Mouse (Mus musculus) intestine, postnatal 0 days (tissue): ENCODE measurements around the gene Nup188. TPM values are rescaled to one million over a fixed set of nuclear protein-coding genes. Genes with fewer than 3 reads are reported as not detected.

ENCODE experiments used
- ATAC-seq: fragments of 200-750 bp; cut with Nextera tagmentation; 2 replicates; pipeline ENCODE4 v1.8.0; 2017; ENCODE audit warnings: mild to moderate bottlenecking, moderate TSS enrichment, moderate library complexity
- H3K27ac ChIP-seq: fragments of 300-500 bp; sonication (generic); 2 replicates; pipeline ENCODE4 v1.5.1; 2014; ENCODE audit warnings: mild to moderate bottlenecking, low read depth, low read length, moderate library complexity
- H3K27me3 ChIP-seq: fragments of 300-500 bp; sonication (generic); replicated peaks from 2 replicates; pipeline ENCODE4 v1.6.1; 2014; ENCODE audit warnings: low read length, mixed read lengths; ENCODE audit not compliant: control insufficient read depth, insufficient read depth
- H3K36me3 ChIP-seq: fragments of 300-500 bp; sonication (generic); 2 replicates; pipeline ENCODE4 v1.6.1; 2014; ENCODE audit warnings: mild to moderate bottlenecking, moderate library complexity; ENCODE audit not compliant: control insufficient read depth, insufficient read depth
- H3K4me1 ChIP-seq: fragments of 300-500 bp; sonication (generic); replicated peaks from 2 replicates; pipeline ENCODE4 v1.6.1; 2014; ENCODE audit warnings: antibody characterized with exemption, low read length, mixed read lengths; ENCODE audit not compliant: control insufficient read depth, insufficient read depth
- H3K4me2 ChIP-seq: fragments of 300-500 bp; sonication (generic); replicated peaks from 2 replicates; pipeline ENCODE4 v1.6.1; 2014; ENCODE audit warnings: low read depth, mild to moderate bottlenecking, moderate library complexity
- H3K4me3 ChIP-seq: fragments of 300-500 bp; sonication (generic); 2 replicates; pipeline ENCODE4 v1.5.1; 2014; ENCODE audit warnings: low read depth, low read length
- H3K9ac ChIP-seq: fragments of 300-500 bp; sonication (generic); 2 replicates; pipeline ENCODE4 v1.6.1; 2014; ENCODE audit warnings: mild to moderate bottlenecking, low read depth, low read length
- H3K9me3 ChIP-seq: fragments of 300-500 bp; sonication (generic); 2 replicates; pipeline ENCODE4 v1.6.1; 2016; ENCODE audit warnings: mixed run types; ENCODE audit not compliant: control insufficient read depth
- CTCF ChIP-seq: sonication (generic); IDR thresholded peaks from 2 replicates; pipeline ENCODE4 v1.5.1; 2016; ENCODE audit warnings: low read depth, mild to moderate bottlenecking, control low read depth, antibody characterized with exemption, moderate library complexity
- WGBS: fragments of 180-500 bp; shearing (Covaris S2); extraction: QIAGEN DNeasy Blood & Tissue Kit; methylation state at CpG from one replicate; pipeline ENCODE4 v1.1.7; 2014; 5-methylcytosine and 5-hydroxymethylcytosine counted together
- polyA plus RNA-seq: library from polyadenylated mRNA; unstranded; fragments of >200 nt; fragmentation: Nextera tagmentation; extraction: Ambion mirVana; gene quantifications from 2 replicates; pipeline ENCODE4 v1.2.1, GENCODE M21; 2015

Gene Nup188
- polyA plus RNA-seq, 1 experiment from 2014 or later = 9.1 TPM

- no peak overlapping the region for H3K9ac ChIP-seq
- 0 out of 2 replicates have a peak, but pooled peaks cover 12% of the 10 kb centered on the region for H3K4me1 ChIP-seq
- WGBS = 95% methylated on average over 42 of the region's 42 CpGs
- ATAC-seq = no peak
- H3K27ac ChIP-seq = no peak overlapping the region
- H3K4me3 ChIP-seq = no peak overlapping the region
- no peak overlapping the region for H3K4me2 ChIP-seq
- H3K36me3 ChIP-seq = peaks cover 52% of the 10 kb centered on the region
- no peak for TF ChIP-seq CTCF
- no peaks in the 10 kb centered on the region for H3K9me3 ChIP-seq
- H3K27me3 ChIP-seq = no peaks in the 10 kb centered on the region
Measured at GRCm38 (mm10) chr2:30255631-30256395, 30.4 kb upstream of the Nup188 start.

GRCm38 (mm10) chr2:30256616-30257350 lies 29.4 kb upstream of the Nup188 start:
- H3K27me3 ChIP-seq = no peaks in the 10 kb centered on the region
- H3K4me1 ChIP-seq = 0 out of 2 replicates have a peak, but pooled peaks cover 9% of the 10 kb centered on the region
- H3K4me3 ChIP-seq = no peak overlapping the region
- 0 out of 2 replicates have a peak overlapping the region, but pooled peaks have one; percentile 28 for H3K27ac ChIP-seq
- H3K9me3 ChIP-seq = no peaks in the 10 kb centered on the region
- H3K4me2 ChIP-seq = no peak overlapping the region
- no peak for TF ChIP-seq CTCF
- peaks cover 59% of the 10 kb centered on the region for H3K36me3 ChIP-seq
- WGBS = 95% methylated on average over 30 of the region's 30 CpGs
- no peak for ATAC-seq
- no peak overlapping the region for H3K9ac ChIP-seq

GRCm38 (mm10) chr2:30257699-30258460 lies 28.3 kb upstream of the Nup188 start:
- H3K9ac ChIP-seq = 0 out of 2 replicates have a peak overlapping the region, but pooled peaks have one; percentile 17

GRCm38 (mm10) chr2:30258600-30258999 lies 27.6 kb upstream of the Nup188 start:
- no peak for TF ChIP-seq CTCF
- peaks cover 75% of the 10 kb centered on the region for H3K36me3 ChIP-seq
- H3K4me2 ChIP-seq = no peak overlapping the region
- 0 out of 2 replicates have a peak, but pooled peaks have one; percentile 11 for ATAC-seq
- H3K4me3 ChIP-seq = no peak overlapping the region
- 59% methylated on average over 4 of the region's 4 CpGs for WGBS
- no peak overlapping the region for H3K9ac ChIP-seq
- no peaks in the 10 kb centered on the region for H3K9me3 ChIP-seq
- H3K4me1 ChIP-seq = no peaks in the 10 kb centered on the region
- no peaks in the 10 kb centered on the region for H3K27me3 ChIP-seq
- no peak overlapping the region for H3K27ac ChIP-seq

More at GRCm38 (mm10) chr2:30257699-30258460, 28.3 kb upstream of the Nup188 start:
- TF ChIP-seq CTCF = no peak
- Histone ChIP-seq H3K27ac (no peak overlapping the region; the same call in 1 of the 2 replicates), H3K36me3 (peaks cover 68% of the 10 kb centered on the region), H3K4me1 (0 out of 2 replicates have a peak, but pooled peaks cover under 1% of the 10 kb centered on the region), H3K4me2 (no peak overlapping the region), H3K4me3 (no peak overlapping the region), H3K9me3 (no peaks in the 10 kb centered on the region), H3K27me3 (no peaks in the 10 kb centered on the region)
- WGBS = 77% methylated on average over 7 of the region's 7 CpGs
- no peak for ATAC-seq

- WGBS = 76% methylated on average over 15 of the region's 15 CpGs
- no peaks in the 10 kb centered on the region for H3K4me1 ChIP-seq
- H3K9me3 ChIP-seq = no peaks in the 10 kb centered on the region
- H3K27me3 ChIP-seq = no peaks in the 10 kb centered on the region
- H3K27ac ChIP-seq = peak overlapping the region; percentile 31; the same call in 1 of the 2 replicates
- no peak overlapping the region for H3K4me2 ChIP-seq
- H3K4me3 ChIP-seq = no peak overlapping the region
- H3K9ac ChIP-seq = no peak overlapping the region
- TF ChIP-seq CTCF = no peak
- H3K36me3 ChIP-seq = peaks cover 83% of the 10 kb centered on the region
- no peak for ATAC-seq
Measured at GRCm38 (mm10) chr2:30259131-30260064, 26.8 kb upstream of the Nup188 start.
